Mouse (Mus musculus): Measurements from ENCODE around the gene Fbxo7. TPM values are rescaled to one million over a fixed set of nuclear protein-coding genes. Genes with fewer than 3 reads are reported as not detected.

The Fbxo7 gene
- polyA plus RNA-seq, 1 experiment = 53.2 TPM

GRCm38 (mm10) chr10:86000447-86000846 lies 21.3 kb upstream of the Fbxo7 start:
- Histone ChIP-seq H3K27me3 (ENCODE audit: control insufficient read depth, insufficient read depth, low read length) (no peaks in the 10 kb centered on the region), H3K4me1 (replicated peaks; ENCODE audit: control insufficient read depth, insufficient read depth, low read length) (no peaks in the 10 kb centered on the region)
- no peak for TF ChIP-seq CTCF (IDR thresholded peaks at IDR 0.05; ENCODE audit: borderline replicate concordance, control insufficient read depth, extremely low read depth, insufficient read depth, low read length, poor library complexity)
- TF ChIP-seq POLR2A (IDR thresholded peaks at IDR 0.05; ENCODE audit: control insufficient read depth, extremely low read depth, insufficient read depth, low read length, poor library complexity) = no peak

DNA sequence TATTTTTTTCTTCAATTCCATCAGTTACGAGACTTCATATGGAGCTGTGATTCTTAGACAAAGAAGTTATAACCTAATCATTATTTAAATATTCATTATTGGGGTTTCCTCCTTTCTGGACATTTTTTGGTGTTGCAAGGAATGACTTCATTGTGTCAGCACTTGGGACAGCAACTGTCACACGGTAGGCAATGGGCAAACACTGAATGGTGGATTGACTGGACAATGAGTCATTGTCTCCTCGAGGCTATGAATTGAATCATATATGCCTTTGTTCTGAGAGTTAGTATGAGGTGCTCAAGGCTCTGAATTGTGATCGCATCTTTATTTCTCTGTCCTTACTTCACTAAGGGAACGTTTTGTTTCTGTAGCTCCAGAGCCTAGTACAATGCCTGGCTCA lies 15.3 kb upstream of the Fbxo7 start:
- TF ChIP-seq CTCF (IDR thresholded peaks at IDR 0.05; ENCODE audit: borderline replicate concordance, control insufficient read depth, extremely low read depth, insufficient read depth, low read length, poor library complexity) (no peak), POLR2A (IDR thresholded peaks at IDR 0.05; ENCODE audit: control insufficient read depth, extremely low read depth, insufficient read depth, low read length, poor library complexity) (no peak)
- H3K36me3 ChIP-seq (ENCODE audit: control insufficient read depth, insufficient read depth, low read length) = no peaks in the 10 kb centered on the region

More at GRCm38 (mm10) chr10:86000447-86000846, 21.3 kb upstream of the Fbxo7 start:
- H3K4me3 ChIP-seq (ENCODE audit: control insufficient read depth, insufficient read depth, low read length) = no peak overlapping the region
- H3K36me3 ChIP-seq (ENCODE audit: control insufficient read depth, insufficient read depth, low read length) = no peaks in the 10 kb centered on the region
- no peak overlapping the region for H3K27ac ChIP-seq (ENCODE audit: control insufficient read depth, insufficient read depth, low read length)
- no peak for DNase-seq
- WGBS = 95% methylated on average over 4 of the region's 4 CpGs

GRCm38 (mm10) chr10:86009688-86010087 lies 12.1 kb upstream of the Fbxo7 start:
- Histone ChIP-seq H3K36me3 (ENCODE audit: control insufficient read depth, insufficient read depth, low read length) (no peaks in the 10 kb centered on the region), H3K27ac (ENCODE audit: control insufficient read depth, insufficient read depth, low read length) (no peak overlapping the region), H3K4me3 (ENCODE audit: control insufficient read depth, insufficient read depth, low read length) (no peak overlapping the region), H3K27me3 (ENCODE audit: control insufficient read depth, insufficient read depth, low read length) (no peaks in the 10 kb centered on the region), H3K4me1 (replicated peaks; ENCODE audit: control insufficient read depth, insufficient read depth, low read length) (peaks cover 5% of the 10 kb centered on the region)
- DNase-seq = no peak
- no peak for TF ChIP-seq POLR2A (IDR thresholded peaks at IDR 0.05; ENCODE audit: control insufficient read depth, extremely low read depth, insufficient read depth, low read length, poor library complexity)
- no peak for TF ChIP-seq CTCF (IDR thresholded peaks at IDR 0.05; ENCODE audit: borderline replicate concordance, control insufficient read depth, extremely low read depth, insufficient read depth, low read length, poor library complexity)
- WGBS = 92% methylated on average over 2 of the region's 2 CpGs

More for the DNA sequence above, 15.3 kb upstream of the Fbxo7 start:
- no peak overlapping the region for H3K4me3 ChIP-seq (ENCODE audit: control insufficient read depth, insufficient read depth, low read length)
- H3K27ac ChIP-seq (ENCODE audit: control insufficient read depth, insufficient read depth, low read length) = no peak overlapping the region
- H3K27me3 ChIP-seq (ENCODE audit: control insufficient read depth, insufficient read depth, low read length) = no peaks in the 10 kb centered on the region
- H3K4me1 ChIP-seq (replicated peaks; ENCODE audit: control insufficient read depth, insufficient read depth, low read length) = peaks cover 3% of the 10 kb centered on the region
- WGBS = 91% methylated on average over 5 of the region's 5 CpGs
- no peak for DNase-seq

DNA sequence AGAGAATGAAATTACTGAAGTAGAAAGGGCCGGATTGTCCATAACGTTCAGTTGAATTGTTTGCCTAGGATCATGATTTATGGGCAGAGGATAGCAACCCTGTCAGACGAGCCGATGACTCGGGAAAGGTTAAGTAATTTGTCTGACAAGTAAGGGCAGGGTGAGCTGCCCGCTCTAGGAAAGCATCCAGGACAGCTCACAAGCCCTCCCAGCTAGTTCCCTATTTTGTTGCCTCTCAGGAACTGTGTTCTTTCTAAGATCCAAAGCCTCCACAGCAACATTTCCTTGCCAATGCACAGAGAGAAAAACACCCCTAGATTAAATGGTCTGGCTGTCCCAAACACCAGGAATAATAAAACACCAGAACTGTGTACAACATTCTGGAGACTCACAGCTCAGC lies 11.1 kb upstream of the Fbxo7 start:
- no peak for DNase-seq
- Histone ChIP-seq H3K4me3 (ENCODE audit: control insufficient read depth, insufficient read depth, low read length) (no peak overlapping the region), H3K4me1 (replicated peaks; ENCODE audit: control insufficient read depth, insufficient read depth, low read length) (peaks cover 5% of the 10 kb centered on the region), H3K36me3 (ENCODE audit: control insufficient read depth, insufficient read depth, low read length) (no peaks in the 10 kb centered on the region), H3K27me3 (ENCODE audit: control insufficient read depth, insufficient read depth, low read length) (no peaks in the 10 kb centered on the region), H3K27ac (ENCODE audit: control insufficient read depth, insufficient read depth, low read length) (no peak overlapping the region)
- 51% methylated on average over 6 of the region's 6 CpGs for WGBS
- TF ChIP-seq POLR2A (IDR thresholded peaks at IDR 0.05; ENCODE audit: control insufficient read depth, extremely low read depth, insufficient read depth, low read length, poor library complexity) = no peak
- no peak for TF ChIP-seq CTCF (IDR thresholded peaks at IDR 0.05; ENCODE audit: borderline replicate concordance, control insufficient read depth, extremely low read depth, insufficient read depth, low read length, poor library complexity)

DNA sequence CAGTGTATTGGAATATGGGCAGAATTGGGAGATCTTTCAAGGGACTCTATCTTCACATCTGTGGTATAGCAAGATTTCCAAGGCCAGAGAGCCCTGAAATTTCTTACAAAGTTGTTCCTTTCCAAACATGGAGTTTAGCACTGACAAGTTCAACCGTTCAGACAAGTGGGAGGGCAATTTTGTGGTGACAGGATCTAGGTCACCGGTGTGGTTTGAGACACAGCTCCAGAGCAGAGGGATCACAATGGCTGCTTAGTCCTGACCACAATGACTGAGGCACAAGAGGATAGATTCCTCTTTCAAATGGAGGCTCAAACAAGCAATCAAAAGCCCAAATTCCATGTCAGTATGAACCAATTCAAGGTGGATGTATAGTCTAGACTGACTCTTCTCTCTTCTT lies 10.6 kb upstream of the Fbxo7 start:
- no peak for DNase-seq
- Histone ChIP-seq H3K36me3 (ENCODE audit: control insufficient read depth, insufficient read depth, low read length) (no peaks in the 10 kb centered on the region), H3K27me3 (ENCODE audit: control insufficient read depth, insufficient read depth, low read length) (no peaks in the 10 kb centered on the region), H3K4me3 (ENCODE audit: control insufficient read depth, insufficient read depth, low read length) (no peak overlapping the region), H3K4me1 (replicated peaks; ENCODE audit: control insufficient read depth, insufficient read depth, low read length) (peaks cover 5% of the 10 kb centered on the region), H3K27ac (ENCODE audit: control insufficient read depth, insufficient read depth, low read length) (no peak overlapping the region)
- no peak for TF ChIP-seq POLR2A (IDR thresholded peaks at IDR 0.05; ENCODE audit: control insufficient read depth, extremely low read depth, insufficient read depth, low read length, poor library complexity)
- no peak for TF ChIP-seq CTCF (IDR thresholded peaks at IDR 0.05; ENCODE audit: borderline replicate concordance, control insufficient read depth, extremely low read depth, insufficient read depth, low read length, poor library complexity)
- WGBS = 4% methylated on average over 2 of the region's 2 CpGs

- Histone ChIP-seq H3K27ac (ENCODE audit: control insufficient read depth, insufficient read depth, low read length) (no peak within 1 kb of the TSS), H3K4me1 (replicated peaks; ENCODE audit: control insufficient read depth, insufficient read depth, low read length) (peaks cover 5% of the 10 kb centered on the region), H3K27me3 (ENCODE audit: control insufficient read depth, insufficient read depth, low read length) (no peaks in the 10 kb centered on the region), H3K4me3 (ENCODE audit: control insufficient read depth, insufficient read depth, low read length) (no peak within 1 kb of the TSS), H3K36me3 (ENCODE audit: control insufficient read depth, insufficient read depth, low read length) (no peaks in the 10 kb centered on the region)
- TF ChIP-seq CTCF (IDR thresholded peaks at IDR 0.05; ENCODE audit: borderline replicate concordance, control insufficient read depth, extremely low read depth, insufficient read depth, low read length, poor library complexity) = no peak
- no peak for TF ChIP-seq POLR2A (IDR thresholded peaks at IDR 0.05; ENCODE audit: control insufficient read depth, extremely low read depth, insufficient read depth, low read length, poor library complexity)
- DNase-seq = no peak
- 97% methylated on average over 2 of the region's 2 CpGs for WGBS
Observed at GRCm38 (mm10) chr10:86011781-86012180, 10.0 kb upstream of the Fbxo7 start, which contains the start of gene Bpifc. Bpifc (minus strand) TSS chr10:86011895.

DNA sequence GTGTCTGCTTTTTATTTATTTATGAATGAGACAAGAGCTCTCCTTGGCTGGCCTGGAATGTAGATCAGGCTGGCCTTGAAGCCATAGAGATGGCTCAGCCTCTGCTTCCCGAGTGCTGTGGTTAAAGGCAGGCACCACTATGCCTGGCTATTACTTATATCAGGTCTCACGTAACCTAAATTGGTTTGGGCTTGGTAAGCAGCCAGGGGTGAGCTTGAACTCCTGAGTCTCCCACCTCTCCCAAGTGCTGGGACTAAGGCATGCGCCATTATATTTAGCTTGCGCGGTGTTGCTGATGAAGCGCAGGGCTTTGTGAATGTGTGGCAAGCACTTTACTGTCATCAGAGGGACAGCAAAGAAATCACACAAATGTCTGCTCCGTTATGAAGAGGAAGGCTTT lies 4.0 kb upstream of the Fbxo7 start:
- no peaks in the 10 kb centered on the region for H3K36me3 ChIP-seq (ENCODE audit: control insufficient read depth, insufficient read depth, low read length)
- no peak for DNase-seq
- no peak overlapping the region for H3K4me3 ChIP-seq (ENCODE audit: control insufficient read depth, insufficient read depth, low read length)
- H3K27ac ChIP-seq (ENCODE audit: control insufficient read depth, insufficient read depth, low read length) = no peak overlapping the region
- H3K4me1 ChIP-seq (replicated peaks; ENCODE audit: control insufficient read depth, insufficient read depth, low read length) = 0 out of 2 replicates have a peak, but pooled peaks cover 2% of the 10 kb centered on the region
- TF ChIP-seq CTCF (IDR thresholded peaks at IDR 0.05; ENCODE audit: borderline replicate concordance, control insufficient read depth, extremely low read depth, insufficient read depth, low read length, poor library complexity) = no peak
- TF ChIP-seq POLR2A (IDR thresholded peaks at IDR 0.05; ENCODE audit: control insufficient read depth, extremely low read depth, insufficient read depth, low read length, poor library complexity) = no peak
- 98% methylated on average over 7 of the region's 7 CpGs for WGBS
- no peaks in the 10 kb centered on the region for H3K27me3 ChIP-seq (ENCODE audit: control insufficient read depth, insufficient read depth, low read length)
